Mouse (Mus musculus) lung, postnatal 0 days (tissue): ENCODE results near the gene Pak4. TPM values are rescaled to one million over a fixed set of nuclear protein-coding genes. Genes with fewer than 3 reads are reported as not detected.
A peak's percentile ranks its signal among the peaks of the same experiment; 100 is the strongest.

ENCODE experiments used
- ATAC-seq: fragments of 200-750 bp; cut with Nextera tagmentation; 2 replicates; pipeline ENCODE4 v1.8.0; 2017; ENCODE audit warnings: moderate library complexity
- DNase-seq: peaks from one replicate; pipeline ENCODE4 v3.0.0-alpha.2; 2016; ENCODE audit warnings: low spot score
- H3K27ac ChIP-seq: fragments of 300-500 bp; sonication (generic); 2 replicates; pipeline ENCODE4 v1.5.1; 2014; ENCODE audit warnings: antibody characterized with exemption, mild to moderate bottlenecking, low read length, mixed read lengths
- H3K27me3 ChIP-seq: fragments of 300-500 bp; sonication (generic); replicated peaks from 2 replicates; pipeline ENCODE4 v1.6.1; 2014; ENCODE audit warnings: low read length, mixed read lengths; ENCODE audit not compliant: insufficient read depth
- H3K36me3 ChIP-seq: fragments of 300-500 bp; sonication (generic); 2 replicates; pipeline ENCODE4 v1.6.1; 2014; ENCODE audit warnings: low read length, mixed read lengths; ENCODE audit not compliant: insufficient read depth
- H3K4me1 ChIP-seq: fragments of 300-500 bp; sonication (generic); 2 replicates; pipeline ENCODE4 v1.6.1; 2014; ENCODE audit warnings: antibody characterized with exemption, low read depth, low read length, mixed read lengths; ENCODE audit not compliant: insufficient read depth
- H3K4me2 ChIP-seq: fragments of 300-500 bp; sonication (generic); replicated peaks from 2 replicates; pipeline ENCODE4 v1.6.1; 2014; ENCODE audit warnings: low read depth, mild to moderate bottlenecking, low read length, moderate library complexity, mixed read lengths
- H3K4me3 ChIP-seq: fragments of 300-500 bp; sonication (generic); 2 replicates; pipeline ENCODE4 v1.5.1; 2014; ENCODE audit warnings: low read depth, low read length
- H3K9ac ChIP-seq: fragments of 300-500 bp; sonication (generic); replicated peaks from 2 replicates; pipeline ENCODE4 v1.6.1; 2014; ENCODE audit warnings: low read depth, mild to moderate bottlenecking
- H3K9me3 ChIP-seq: fragments of 300-500 bp; sonication (generic); 2 replicates; pipeline ENCODE4 v1.6.1; 2016; ENCODE audit warnings: low read length, mixed read lengths
- CTCF ChIP-seq: IDR thresholded peaks from 2 replicates; pipeline ENCODE4 v1.5.1; 2016; ENCODE audit warnings: antibody characterized with exemption, mild to moderate bottlenecking
- EP300 ChIP-seq: IDR thresholded peaks from 2 replicates; pipeline ENCODE4 v1.6.1; 2016; ENCODE audit warnings: antibody characterized with exemption, mild to moderate bottlenecking, control low read depth
- WGBS: fragments of 180-500 bp; shearing (Covaris S2); extraction: QIAGEN DNeasy Blood & Tissue Kit; methylation state at CpG from one replicate; pipeline ENCODE4 v1.1.7; 2014; 5-methylcytosine and 5-hydroxymethylcytosine counted together
- polyA plus RNA-seq: library from polyadenylated mRNA; unstranded; fragments of >200 nt; fragmentation: Nextera tagmentation; extraction: Ambion mirVana; gene quantifications from 2 replicates; pipeline ENCODE4 v1.2.1, GENCODE M21; 2015

Gene Pak4
- polyA plus RNA-seq, 1 experiment from 2014 or later, result 36.3 TPM

GRCm38 (mm10) chr7:28558486-28558885 is 39.5 kb downstream of the Pak4 start:
- Histone ChIP-seq H3K27ac (no peak overlapping the region), H3K4me2 (no peak overlapping the region), H3K9me3 (no peaks in the 10 kb centered on the region), H3K4me1 (0 out of 2 replicates have a peak, but pooled peaks cover 2% of the 10 kb centered on the region), H3K9ac (no peak overlapping the region), H3K36me3 (peaks cover 18% of the 10 kb centered on the region), H3K4me3 (no peak overlapping the region), H3K27me3 (no peaks in the 10 kb centered on the region)
- peak; percentile 31; the same call in 1 of the 2 replicates for TF ChIP-seq EP300
- TF ChIP-seq CTCF, result no peak
- ATAC-seq, result peak; percentile 86
- 33% methylated on average over 4 of the region's 4 CpGs for WGBS
- DNase-seq, result peak; percentile 86

GRCm38 (mm10) chr7:28557708-28558107 is 40.3 kb downstream of the Pak4 start:
- Histone ChIP-seq H3K9me3 (no peaks in the 10 kb centered on the region), H3K4me2 (no peak overlapping the region), H3K4me1 (0 out of 2 replicates have a peak, but pooled peaks cover 2% of the 10 kb centered on the region), H3K27ac (no peak overlapping the region), H3K4me3 (no peak overlapping the region), H3K36me3 (peaks cover 13% of the 10 kb centered on the region), H3K27me3 (no peaks in the 10 kb centered on the region), H3K9ac (no peak overlapping the region)
- ATAC-seq (no peak), DNase-seq (no peak)
- no peak for TF ChIP-seq CTCF
- TF ChIP-seq EP300, result no peak
- WGBS, result 63% methylated on average over 6 of the region's 6 CpGs

GRCm38 (mm10) chr7:28557069-28557468 is 40.9 kb downstream of the Pak4 start:
- TF ChIP-seq EP300, result no peak
- TF ChIP-seq CTCF, result no peak
- no peak overlapping the region for H3K27ac ChIP-seq
- 52% methylated on average over 5 of the region's 5 CpGs for WGBS

GRCm38 (mm10) chr7:28555939-28556535 is 41.9 kb downstream of the Pak4 start:
- no peak for TF ChIP-seq EP300
- no peak for TF ChIP-seq CTCF
- Histone ChIP-seq H3K4me2 (no peak overlapping the region), H3K4me3 (no peak overlapping the region), H3K9me3 (no peaks in the 10 kb centered on the region), H3K36me3 (peaks cover 6% of the 10 kb centered on the region), H3K9ac (no peak overlapping the region), H3K4me1 (0 out of 2 replicates have a peak, but pooled peaks cover 2% of the 10 kb centered on the region), H3K27me3 (no peaks in the 10 kb centered on the region), H3K27ac (no peak overlapping the region)
- ATAC-seq (no peak), DNase-seq (no peak)
- WGBS, result 11% methylated on average over 5 of the region's 5 CpGs

More at GRCm38 (mm10) chr7:28557069-28557468, 40.9 kb downstream of the Pak4 start:
- Histone ChIP-seq H3K27me3 (no peaks in the 10 kb centered on the region), H3K4me1 (0 out of 2 replicates have a peak, but pooled peaks cover 2% of the 10 kb centered on the region), H3K9ac (no peak overlapping the region), H3K4me2 (no peak overlapping the region), H3K9me3 (no peaks in the 10 kb centered on the region), H3K4me3 (no peak overlapping the region), H3K36me3 (peaks cover 8% of the 10 kb centered on the region)
- no peak for DNase-seq
- ATAC-seq, result no peak

- TF ChIP-seq EP300 (no peak), CTCF (no peak)
- ATAC-seq, result no peak
- Histone ChIP-seq H3K9ac (no peak overlapping the region), H3K27ac (no peak overlapping the region), H3K27me3 (no peaks in the 10 kb centered on the region), H3K4me2 (no peak overlapping the region), H3K9me3 (no peaks in the 10 kb centered on the region), H3K4me1 (0 out of 2 replicates have a peak, but pooled peaks cover 2% of the 10 kb centered on the region), H3K36me3 (no peaks in the 10 kb centered on the region), H3K4me3 (no peak overlapping the region)
- WGBS, result 78% methylated on average over 6 of the region's 6 CpGs
- no peak for DNase-seq
Measured at GRCm38 (mm10) chr7:28553076-28553475, 44.9 kb downstream of the Pak4 start.

- no peak for TF ChIP-seq EP300
- TF ChIP-seq CTCF, result no peak
- H3K27ac ChIP-seq, result no peak overlapping the region
- no peak overlapping the region for H3K4me2 ChIP-seq
- no peaks in the 10 kb centered on the region for H3K36me3 ChIP-seq
- 54% methylated on average over 7 of the region's 7 CpGs for WGBS
- peaks cover 24% of the 10 kb centered on the region for H3K27me3 ChIP-seq
- DNase-seq (no peak), ATAC-seq (no peak)
- no peaks in the 10 kb centered on the region for H3K4me1 ChIP-seq
- H3K9me3 ChIP-seq, result no peaks in the 10 kb centered on the region
- H3K4me3 ChIP-seq, result no peak overlapping the region
- H3K9ac ChIP-seq, result no peak overlapping the region
Measured at GRCm38 (mm10) chr7:28547628-28548027, 50.4 kb downstream of the Pak4 start.
